Mouse (Mus musculus): ENCODE results near the gene Immt. TPM values are rescaled to one million over a fixed set of nuclear protein-coding genes. Genes with fewer than 3 reads are reported as not detected.

Immt gene
- polyA plus RNA-seq (2012; rRNA removed), result 98.9 and 109 TPM in 2 replicates

GRCm38 (mm10) chr6:71830690-71831580, at the start of gene Immt:
Gene Immt, plus strand, starts transcription at chr6:71831331.

GRCm38 (mm10) chr6:71826869-71827268, 4.3 kb upstream of the Immt start, which contains the start of gene Mrpl35:
Gene Mrpl35, minus strand, starts transcription at chr6:71826969.

GRCm38 (mm10) chr6:71908481-71909381, 77.6 kb downstream of the Immt start, which contains the start of the genes Ptcd3 and Polr1a:
Gene Ptcd3, minus strand, starts transcription at chr6:71908750.
Gene Polr1a, plus strand, starts transcription at chr6:71909053.

Other genes starting within 250 kb of the Immt start
- 82.5 and 83.9 TPM in 2 replicates for gene Kdm3a, start 198.3 kb upstream of the Immt start, polyA plus RNA-seq (2012; rRNA removed)
- gene Reep1, start 123.8 kb upstream of the Immt start, polyA plus RNA-seq (2012; rRNA removed), result 29.1 and 39.4 TPM in 2 replicates
- gene Mrpl35, start 4.4 kb upstream of the Immt start, polyA plus RNA-seq (2012; rRNA removed), result 24.4 and 29.3 TPM in 2 replicates
- 73.0 and 97.0 TPM in 2 replicates for gene Ptcd3, start 77.4 kb downstream of the Immt start, polyA plus RNA-seq (2012; rRNA removed)
- 23.8 and 29.2 TPM in 2 replicates for gene Polr1a, start 77.7 kb downstream of the Immt start, polyA plus RNA-seq (2012; rRNA removed)

All from central nervous system, embryonic 11.5 days (tissue).